In genomic region chr2:77113026-77113425, GRCm38 (mm10) we compare ENCODE assay signal across 18 mouse cellular contexts. TPM values are rescaled to one million over a fixed set of nuclear protein-coding genes. Genes with fewer than 3 reads are reported as not detected.
DNase-seq lines count a peak whose midpoint lies in the region; ATAC-seq and TF ChIP-seq lines count a peak whose summit lies in the region.
"Had no signal": no experiment of that assay in that cellular context is flagged by ENCODE, and none has a peak within 500 bp of the region (broad histone marks: within the 10 kb centered on the region; RNA-seq: fewer than 3 reads in every experiment).

No protein-coding gene starts in this region.

- DNase-seq in heart, adult 8-10 months (ENCODE audit: low spot score): no peak
- DNase-seq in heart, postnatal 25 days (ENCODE audit: low spot score): no peak
- peak; percentile 61 for DNase-seq in heart, postnatal 0 days (ENCODE audit: low spot score)
- DNase-seq: adrenal gland, adult 2 months; adrenal gland, postnatal 25 days; cerebellum, adult 18-20 months; cerebellum, adult 9-11 months; cerebellum, postnatal 36 days; gastrocnemius, postnatal 10 days had no signal

- 73% methylated on average over 5 of the region's 5 CpGs for WGBS in heart, embryonic 11.5 days (ENCODE audit: insufficient replicate concordance)
- WGBS in heart, embryonic 15.5 days: 66% methylated on average over 5 of the region's 5 CpGs
- 53% methylated on average over 5 of the region's 5 CpGs for WGBS in heart, embryonic 16.5 days
- 52% methylated on average over 5 of the region's 5 CpGs for WGBS in heart, postnatal 0 days

- intact Hi-C loops in heart, postnatal 25 days (cut with DNase I): no loop called here

- no peak for TF ChIP-seq EP300 in heart, postnatal 0 days (IDR thresholded peaks at IDR 0.05; ENCODE audit: low read depth)

- H3K9me3 ChIP-seq in heart, embryonic 11.5 days (replicated peaks; ENCODE audit: control insufficient read depth, low read length): no peaks in the 10 kb centered on the region
- H3K9me3 ChIP-seq in heart, embryonic 15.5 days (replicated peaks): no peaks in the 10 kb centered on the region
- no peaks in the 10 kb centered on the region for H3K9me3 ChIP-seq in heart, embryonic 16.5 days (replicated peaks; ENCODE audit: control insufficient read depth, low read length)
- no peaks in the 10 kb centered on the region for H3K9me3 ChIP-seq in heart, postnatal 0 days (replicated peaks; ENCODE audit: control insufficient read depth, low read length)
- H3K9me3 ChIP-seq: embryonic facial prominence, embryonic 13.5 days; forebrain, embryonic 12.5 days; hindbrain, embryonic 10.5 days; intestine, embryonic 15.5 days had no signal

- 0 out of 2 replicates have a peak overlapping the region, but pooled peaks have one; percentile 24 for H3K27ac ChIP-seq in heart, embryonic 11.5 days (ENCODE audit: low read depth, low read length)
- H3K27ac ChIP-seq in heart, embryonic 15.5 days: peak overlapping the region; percentile 22
- H3K27ac ChIP-seq in heart, embryonic 16.5 days (ENCODE audit: low read length): peak overlapping the region; percentile 68
- peak overlapping the region; percentile 71 for H3K27ac ChIP-seq in heart, postnatal 0 days (ENCODE audit: low read depth)
- H3K27ac ChIP-seq: embryonic facial prominence, embryonic 13.5 days; forebrain, embryonic 12.5 days; hindbrain, embryonic 10.5 days; hindbrain, embryonic 14.5 days; intestine, embryonic 15.5 days had no signal

- peaks cover 10% of the 10 kb centered on the region for H3K4me1 ChIP-seq in heart, embryonic 11.5 days (ENCODE audit: control insufficient read depth, insufficient read depth, low read length)
- H3K4me1 ChIP-seq in heart, embryonic 15.5 days (replicated peaks): peaks cover 19% of the 10 kb centered on the region
- peaks cover 19% of the 10 kb centered on the region for H3K4me1 ChIP-seq in heart, embryonic 16.5 days (ENCODE audit: control insufficient read depth, insufficient read depth, low read length)
- H3K4me1 ChIP-seq in heart, postnatal 0 days (ENCODE audit: control insufficient read depth, insufficient read depth): peaks cover 13% of the 10 kb centered on the region; the same call in 1 of the 2 replicates
- H3K4me1 ChIP-seq: forebrain, embryonic 12.5 days; hindbrain, embryonic 10.5 days; intestine, embryonic 15.5 days had no signal

- H3K27me3 ChIP-seq in heart, embryonic 11.5 days (ENCODE audit: control insufficient read depth, insufficient read depth, low read length): no peaks in the 10 kb centered on the region
- no peaks in the 10 kb centered on the region for H3K27me3 ChIP-seq in heart, embryonic 15.5 days
- no peaks in the 10 kb centered on the region for H3K27me3 ChIP-seq in heart, embryonic 16.5 days (ENCODE audit: control insufficient read depth, insufficient read depth, low read length)
- no peaks in the 10 kb centered on the region for H3K27me3 ChIP-seq in heart, postnatal 0 days (ENCODE audit: control insufficient read depth, insufficient read depth, low read length)
- H3K27me3 ChIP-seq: embryonic facial prominence, embryonic 13.5 days; forebrain, embryonic 12.5 days; intestine, embryonic 15.5 days had no signal

- H3K9ac ChIP-seq in heart, embryonic 11.5 days (ENCODE audit: low read depth, low read length): no peak overlapping the region
- no peak overlapping the region for H3K9ac ChIP-seq in heart, embryonic 15.5 days
- peak overlapping the region; percentile 40; the same call in 1 of the 2 replicates for H3K9ac ChIP-seq in heart, embryonic 16.5 days (ENCODE audit: low read length)
- H3K9ac ChIP-seq in heart, postnatal 0 days (replicated peaks; ENCODE audit: low read depth, low read length): no peak overlapping the region
- H3K9ac ChIP-seq: embryonic facial prominence, embryonic 13.5 days; forebrain, embryonic 12.5 days; hindbrain, embryonic 14.5 days; intestine, embryonic 15.5 days had no signal

- TF ChIP-seq CTCF in heart, postnatal 0 days (IDR thresholded peaks at IDR 0.05; ENCODE audit: low read depth): no peak

- H3K4me2 ChIP-seq in heart, embryonic 11.5 days: no peak overlapping the region
- no peak overlapping the region for H3K4me2 ChIP-seq in heart, embryonic 15.5 days
- H3K4me2 ChIP-seq in heart, embryonic 16.5 days (ENCODE audit: low read depth, low read length): no peak overlapping the region
- H3K4me2 ChIP-seq in heart, postnatal 0 days (ENCODE audit: low read depth, low read length): no peak overlapping the region
- H3K4me2 ChIP-seq: embryonic facial prominence, embryonic 13.5 days; forebrain, embryonic 12.5 days; hindbrain, embryonic 14.5 days; intestine, embryonic 15.5 days had no signal

- H3K36me3 ChIP-seq in heart, embryonic 11.5 days (ENCODE audit: control insufficient read depth, insufficient read depth, low read length): 0 out of 2 replicates have a peak, but pooled peaks cover 5% of the 10 kb centered on the region
- peaks cover 6% of the 10 kb centered on the region for H3K36me3 ChIP-seq in heart, embryonic 15.5 days
- H3K36me3 ChIP-seq in heart, embryonic 16.5 days (ENCODE audit: control insufficient read depth, insufficient read depth): peaks cover 12% of the 10 kb centered on the region
- peaks cover 14% of the 10 kb centered on the region for H3K36me3 ChIP-seq in heart, postnatal 0 days (replicated peaks; ENCODE audit: control insufficient read depth, insufficient read depth, low read length)
- H3K36me3 ChIP-seq: embryonic facial prominence, embryonic 13.5 days; forebrain, embryonic 12.5 days; hindbrain, embryonic 10.5 days; intestine, embryonic 15.5 days had no signal

- H3K4me3 ChIP-seq in heart, embryonic 11.5 days (ENCODE audit: low read depth, low read length): no peak overlapping the region
- no peak overlapping the region for H3K4me3 ChIP-seq in heart, embryonic 15.5 days
- H3K4me3 ChIP-seq in heart, embryonic 16.5 days (ENCODE audit: low read length): no peak overlapping the region
- no peak overlapping the region for H3K4me3 ChIP-seq in heart, postnatal 0 days (ENCODE audit: low read depth, low read length)
- H3K4me3 ChIP-seq: embryonic facial prominence, embryonic 13.5 days; forebrain, embryonic 12.5 days; hindbrain, embryonic 10.5 days; intestine, embryonic 15.5 days had no signal

- no peak for ATAC-seq in heart, embryonic 11.5 days (replicated peaks; ENCODE audit: insufficient number of reproducible peaks, low FRiP score, low TSS enrichment)
- no peak for ATAC-seq in heart, embryonic 15.5 days (replicated peaks; ENCODE audit: insufficient number of reproducible peaks, insufficient read depth, low FRiP score, low read depth)
- no peak for ATAC-seq in heart, embryonic 16.5 days (replicated peaks; ENCODE audit: extremely low read depth, insufficient read depth, low FRiP score)
- ATAC-seq in heart, postnatal 0 days (ENCODE audit: insufficient read depth, low read depth): peak; percentile 49; the same call in 1 of the 2 replicates
- ATAC-seq: forebrain, embryonic 16.5 days had no signal

RNA-seq across cellular contexts. Expression of gene Ccdc141, which starts 57.4 kb away (rescaled TPM):
- polyA plus RNA-seq in heart, embryonic 11.5 days (2014; fragmentation: Nextera tagmentation; extraction: Ambion mirVana): 163 and 234 TPM in 2 replicates
- 100 to 1,000 TPM; 169 to 239 (median 208) TPM for total RNA-seq in heart, adult 8-10 months (2022)
- polyA plus RNA-seq in heart, embryonic 15.5 days (2015; fragmentation: Nextera tagmentation; extraction: Ambion mirVana): 140 and 175 TPM in 2 replicates
- total RNA-seq in heart, postnatal 25 days (2021): 100 to 1,000 TPM; 239 to 243 TPM
- 139 and 153 TPM in 2 replicates for polyA plus RNA-seq in heart, embryonic 16.5 days (2015; fragmentation: Nextera tagmentation; extraction: Ambion mirVana)
- total RNA-seq in heart, postnatal 0 days (2014; rRNA removed; ENCODE audit: low replicate concordance): 162 and 219 TPM in 2 replicates
- polyA plus RNA-seq in heart, postnatal 0 days (2015; fragmentation: Nextera tagmentation; extraction: Ambion mirVana): 135 and 139 TPM in 2 replicates
